Mouse (Mus musculus) kidney, adult 9 months (tissue): ENCODE measurements at regions not wholly inside any gene's neighbourhood (a gene's known extent, or its start where the extent isn't known, plus 50 kb on each side); places are given as distances from the start of the nearest gene placed in this dataset.
A peak's percentile ranks its signal among the peaks of the same experiment; 100 is the strongest.
"Not testable (repeated sequence)": the region's sequence is repeated elsewhere in the genome, so short reads cannot be mapped to it uniquely, and the experiment has no call there.

Experiments
- DNase-seq: peaks from one replicate; pipeline ENCODE4 v3.0.0; 2022

- peak; percentile 24 for DNase-seq
Observed at GRCm38 (mm10) chr10:19494461-19495105, 97.2 kb upstream of the Ifngr1 start.

GRCm38 (mm10) chr10:19498112-19498511 is 93.6 kb upstream of the Ifngr1 start:
- no peak for DNase-seq

GRCm38 (mm10) chr10:19502874-19503273 is 88.9 kb upstream of the Ifngr1 start:
- no peak for DNase-seq

GRCm38 (mm10) chr10:19503846-19504765 is 87.6 kb upstream of the Ifngr1 start:
- no peak for DNase-seq

- no peak for DNase-seq
Observed at GRCm38 (mm10) chr10:19505174-19505573, 86.6 kb upstream of the Ifngr1 start.

GRCm38 (mm10) chr10:19505979-19506378 is 85.8 kb upstream of the Ifngr1 start:
- no peak for DNase-seq

GRCm38 (mm10) chr10:19506434-19506833 is 85.3 kb upstream of the Ifngr1 start:
- DNase-seq, result peak; percentile 17

GRCm38 (mm10) chr10:19508221-19508745 is 83.5 kb upstream of the Ifngr1 start:
- DNase-seq, result no peak

GRCm38 (mm10) chr10:19510047-19510446 is 81.7 kb upstream of the Ifngr1 start:
- DNase-seq, result no peak

GRCm38 (mm10) chr10:19514366-19514765 is 77.4 kb upstream of the Ifngr1 start:
- not testable (repeated sequence) for DNase-seq

- no peak for DNase-seq
Observed at GRCm38 (mm10) chr10:19514837-19515236, 76.9 kb upstream of the Ifngr1 start.

GRCm38 (mm10) chr10:19516011-19516410 is 75.7 kb upstream of the Ifngr1 start:
- DNase-seq, result no peak

- no peak for DNase-seq
Observed at GRCm38 (mm10) chr10:19517093-19517492, 74.7 kb upstream of the Ifngr1 start.

GRCm38 (mm10) chr10:19518763-19519162 is 73.0 kb upstream of the Ifngr1 start:
- peak; percentile 27 for DNase-seq

- DNase-seq, result no peak
Observed at GRCm38 (mm10) chr10:19522198-19522597, 69.6 kb upstream of the Ifngr1 start.

GRCm38 (mm10) chr10:19525939-19526338 is 65.8 kb upstream of the Ifngr1 start:
- no peak for DNase-seq

- peak; percentile 35 for DNase-seq
Observed at GRCm38 (mm10) chr10:19526353-19526752, 65.4 kb upstream of the Ifngr1 start.

GRCm38 (mm10) chr10:19529655-19530054 is 62.1 kb upstream of the Ifngr1 start:
- DNase-seq, result no peak

- no peak for DNase-seq
Observed at GRCm38 (mm10) chr10:19530056-19530455, 61.7 kb upstream of the Ifngr1 start.

- DNase-seq, result peak; percentile 62
Observed at GRCm38 (mm10) chr10:19531452-19531851, 60.3 kb upstream of the Ifngr1 start.

- DNase-seq, result no peak
Observed at GRCm38 (mm10) chr10:19532790-19533189, 59.0 kb upstream of the Ifngr1 start.

GRCm38 (mm10) chr10:19533846-19534245 is 57.9 kb upstream of the Ifngr1 start:
- DNase-seq, result no peak
